Mouse (Mus musculus): ENCODE results near the gene Tnni3k.

- TF ChIP-seq CTCF (IDR thresholded peaks at IDR 0.05; ENCODE audit: control insufficient read depth, insufficient read depth, insufficient replicate concordance, low read depth, low read length) (no peak), POLR2A (IDR thresholded peaks at IDR 0.05; ENCODE audit: control insufficient read depth, low read depth, low read length) (no peak)
Observed at GRCm38 (mm10) chr3:154816231-154816630, 239.0 kb downstream of the Tnni3k start.
